Mouse (Mus musculus) lung, embryonic 14.5 days (tissue): ENCODE results near the gene Slc35g3. TPM values are rescaled to one million over a fixed set of nuclear protein-coding genes. Genes with fewer than 3 reads are reported as not detected.

Experiments used
- ATAC-seq: fragments of 200-750 bp; cut with Nextera tagmentation; 2 replicates; pipeline ENCODE4 v1.8.0; 2017; ENCODE audit warnings: mild to moderate bottlenecking, moderate TSS enrichment, moderate library complexity; ENCODE audit not compliant: insufficient read depth
- DNase-seq: peaks from one replicate; pipeline ENCODE4 v3.0.0-alpha.2; 2015
- H3K27ac ChIP-seq: fragments of 300-500 bp; sonication (generic); 2 replicates; pipeline ENCODE4 v1.5.1; 2014; ENCODE audit warnings: low read depth, mild to moderate bottlenecking, moderate library complexity
- H3K27me3 ChIP-seq: fragments of 300-500 bp; sonication (generic); 2 replicates; pipeline ENCODE4 v1.6.1; 2014; ENCODE audit warnings: low read length, control low read depth; ENCODE audit not compliant: insufficient read depth
- H3K36me3 ChIP-seq: fragments of 300-500 bp; sonication (generic); 2 replicates; pipeline ENCODE4 v1.6.1; 2014; ENCODE audit warnings: control low read depth; ENCODE audit not compliant: insufficient read depth
- H3K4me1 ChIP-seq: fragments of 300-500 bp; sonication (generic); 2 replicates; pipeline ENCODE4 v1.6.1; 2014; ENCODE audit warnings: antibody characterized with exemption, control low read depth; ENCODE audit not compliant: insufficient read depth
- H3K4me2 ChIP-seq: fragments of 300-500 bp; sonication (generic); 2 replicates; pipeline ENCODE4 v1.6.1; 2014; ENCODE audit warnings: mild to moderate bottlenecking
- H3K4me3 ChIP-seq: fragments of 300-500 bp; sonication (generic); 2 replicates; pipeline ENCODE4 v1.5.1; 2014; ENCODE audit warnings: low read depth, low read length
- H3K9ac ChIP-seq: fragments of 300-500 bp; sonication (generic); 2 replicates; pipeline ENCODE4 v1.6.1; 2014
- H3K9me3 ChIP-seq: fragments of 300-500 bp; sonication (generic); 2 replicates; pipeline ENCODE4 v1.6.1; 2016; ENCODE audit warnings: low read depth, low read length, control low read depth
- CTCF ChIP-seq: IDR thresholded peaks from 2 replicates; pipeline ENCODE4 v1.5.1; 2016; ENCODE audit warnings: antibody characterized with exemption, low read depth
- WGBS: fragments of 180-500 bp; shearing (Covaris S2); extraction: QIAGEN DNeasy Blood & Tissue Kit; methylation state at CpG from one replicate; pipeline ENCODE4 v1.1.7; 2014; 5-methylcytosine and 5-hydroxymethylcytosine counted together
- polyA plus RNA-seq: library from polyadenylated mRNA; unstranded; fragments of >200 nt; fragmentation: Nextera tagmentation; extraction: Ambion mirVana; gene quantifications from 2 replicates; pipeline ENCODE4 v1.2.1, GENCODE M21; 2014

Slc35g3 gene
- polyA plus RNA-seq, 1 experiment from 2014 or later: 0.12 TPM

DNA sequence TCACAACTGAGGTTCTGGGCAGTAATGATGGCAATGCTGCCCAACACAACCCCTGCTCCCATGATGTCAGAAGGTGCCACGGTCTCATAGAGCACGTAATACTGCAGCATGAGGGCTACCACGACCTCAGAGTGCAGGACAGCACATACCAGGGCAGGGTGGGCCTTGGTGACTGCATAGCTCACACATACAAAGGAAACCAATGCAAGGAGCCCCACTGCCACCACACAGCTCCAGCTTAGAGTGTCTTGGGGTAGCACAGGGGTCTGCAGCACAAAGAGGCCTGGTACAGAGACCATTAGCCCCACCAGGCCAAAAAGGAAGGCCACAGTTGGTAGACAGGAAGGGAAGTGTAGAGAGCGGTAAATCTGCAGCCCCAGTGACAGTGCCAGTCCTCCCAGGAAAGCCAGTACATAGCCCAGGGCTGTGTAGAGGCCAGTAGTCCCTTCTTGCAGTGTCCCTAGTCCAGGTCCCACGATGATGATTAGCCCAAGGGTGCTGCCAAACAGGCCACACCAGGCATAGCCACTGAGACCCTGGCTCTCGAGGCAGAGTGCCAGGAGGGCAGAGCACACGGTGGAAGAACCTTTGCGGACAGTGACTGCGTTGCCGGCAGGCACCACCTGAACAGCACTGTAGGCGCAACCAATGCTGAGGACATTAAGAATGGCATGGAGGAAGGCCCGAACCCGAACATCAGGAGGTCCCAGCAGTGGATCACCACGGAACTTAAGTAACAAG lies 1.4 kb downstream of the Slc35g3 start:
- Histone ChIP-seq H3K4me3 (peak overlapping the region; percentile 54; the same call in 1 of the 2 replicates), H3K36me3 (0 out of 2 replicates have a peak, but pooled peaks cover 4% of the 10 kb centered on the region), H3K4me1 (peaks cover 20% of the 10 kb centered on the region), H3K9ac (peak overlapping the region; percentile 84), H3K27ac (peak overlapping the region; percentile 99), H3K9me3 (no peaks in the 10 kb centered on the region), H3K27me3 (no peaks in the 10 kb centered on the region), H3K4me2 (peak overlapping the region; percentile 88)
- no peak for DNase-seq
- ATAC-seq: no peak
- no peak for TF ChIP-seq CTCF
- WGBS: 80% methylated on average over 14 of the region's 14 CpGs

GRCm38 (mm10) chr11:69758971-69759721 lies 2.6 kb downstream of the Slc35g3 start:
- Histone ChIP-seq H3K9ac (peak overlapping the region; percentile 84), H3K36me3 (0 out of 2 replicates have a peak, but pooled peaks cover 4% of the 10 kb centered on the region), H3K4me2 (peak overlapping the region; percentile 88), H3K27ac (peak overlapping the region; percentile 99), H3K4me1 (peaks cover 20% of the 10 kb centered on the region), H3K27me3 (no peaks in the 10 kb centered on the region), H3K9me3 (no peaks in the 10 kb centered on the region), H3K4me3 (peak overlapping the region; percentile 54)
- ATAC-seq: peak; percentile 90
- DNase-seq: peak; percentile 95
- WGBS: under 1% methylated on average over 37 of the region's 37 CpGs
- TF ChIP-seq CTCF: no peak

DNA sequence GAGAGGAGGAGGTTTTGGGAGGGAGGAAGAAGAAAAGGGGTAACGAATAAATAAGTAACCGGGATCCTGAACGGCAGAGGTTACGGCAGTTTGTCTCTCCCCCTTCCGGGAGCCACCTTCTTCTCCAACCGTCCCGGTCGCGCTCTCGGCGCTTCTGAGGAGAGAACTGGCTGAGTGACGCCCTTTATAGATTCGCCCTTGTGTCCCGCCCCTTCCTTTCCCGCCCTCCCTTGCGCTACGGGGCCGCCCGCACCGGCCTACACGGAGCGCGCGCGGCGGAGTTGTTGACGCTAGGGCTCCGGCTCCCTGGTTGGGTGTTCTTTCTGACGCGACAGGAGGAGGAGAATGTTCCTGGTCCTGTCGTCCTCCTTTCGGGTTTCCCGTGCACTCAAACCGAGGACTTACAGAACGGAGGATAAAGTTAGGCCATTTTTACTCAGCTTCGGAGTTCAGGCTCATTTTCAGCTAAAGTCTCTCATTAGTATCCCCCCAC lies 3.2 kb downstream of the Slc35g3 start, which contains the start of gene Polr2a:
Polr2a (minus strand) TSS at position 160 of the 493 bp plus-strand sequence.
- peak; percentile 94 for ATAC-seq
- H3K4me3 ChIP-seq: peak within 1 kb of the TSS; percentile 54
- WGBS: 0% methylated on average over 36 of the region's 36 CpGs
- no peak for TF ChIP-seq CTCF
- peak; percentile 99 for DNase-seq
- peak within 1 kb of the TSS; percentile 84 for H3K9ac ChIP-seq
- peak within 1 kb of the TSS; percentile 88 for H3K4me2 ChIP-seq
- no peaks in the 10 kb centered on the region for H3K27me3 ChIP-seq
- H3K9me3 ChIP-seq: no peaks in the 10 kb centered on the region
- peaks cover 20% of the 10 kb centered on the region for H3K4me1 ChIP-seq
- peak within 1 kb of the TSS; percentile 99 for H3K27ac ChIP-seq
- H3K36me3 ChIP-seq: 0 out of 2 replicates have a peak, but pooled peaks cover 4% of the 10 kb centered on the region

GRCm38 (mm10) chr11:69758090-69758456 lies 3.7 kb downstream of the Slc35g3 start:
- H3K4me3 ChIP-seq: peak overlapping the region; percentile 54
- TF ChIP-seq CTCF: no peak
- H3K4me2 ChIP-seq: peak overlapping the region; percentile 88
- peak; percentile 83 for ATAC-seq
- no peaks in the 10 kb centered on the region for H3K9me3 ChIP-seq
- no peaks in the 10 kb centered on the region for H3K27me3 ChIP-seq
- 0% methylated on average over 23 of the region's 26 CpGs for WGBS
- H3K36me3 ChIP-seq: 0 out of 2 replicates have a peak, but pooled peaks cover 4% of the 10 kb centered on the region
- H3K27ac ChIP-seq: peak overlapping the region; percentile 99
- peak overlapping the region; percentile 84 for H3K9ac ChIP-seq
- peak; percentile 98 for DNase-seq
- peaks cover 20% of the 10 kb centered on the region for H3K4me1 ChIP-seq

DNA sequence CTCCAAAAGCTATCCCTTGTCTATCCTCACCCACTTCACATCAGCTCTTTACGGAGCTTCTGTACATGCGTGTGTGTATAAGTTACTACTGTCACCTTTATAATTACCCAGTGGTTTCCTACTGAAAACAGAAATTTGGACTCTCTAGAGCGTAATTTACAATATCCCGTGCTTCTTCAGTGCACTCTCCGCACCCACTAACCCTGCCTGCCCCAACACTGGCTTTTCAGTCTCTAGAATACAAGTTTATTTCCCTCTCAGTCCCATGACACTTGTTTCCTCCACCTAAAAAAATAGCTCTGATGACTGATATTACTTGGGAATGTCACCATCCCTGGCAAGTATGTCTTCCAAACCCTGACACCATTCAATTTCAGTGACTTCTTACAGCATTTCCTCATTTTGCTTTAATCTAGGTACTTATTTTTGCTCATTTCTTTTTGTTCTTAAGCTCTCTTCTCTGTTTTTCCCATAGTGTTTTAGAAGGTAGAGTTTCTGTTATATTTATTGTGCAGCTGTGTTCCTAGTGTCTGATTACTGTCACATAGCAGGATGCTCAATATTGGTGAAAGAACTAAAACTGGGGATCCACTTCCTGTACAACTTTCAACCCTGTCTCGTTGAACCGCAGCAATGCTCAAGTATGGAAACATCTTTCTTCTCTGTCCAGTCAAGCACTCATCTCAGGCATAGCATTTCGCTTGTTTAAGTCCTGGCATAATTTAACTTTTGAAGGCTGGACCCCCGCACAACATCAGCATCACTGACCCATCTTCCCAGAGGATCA lies 4.3 kb downstream of the Slc35g3 start:
- Histone ChIP-seq H3K27me3 (no peaks in the 10 kb centered on the region), H3K36me3 (0 out of 2 replicates have a peak, but pooled peaks cover 4% of the 10 kb centered on the region), H3K27ac (peak overlapping the region; percentile 99), H3K4me1 (peaks cover 20% of the 10 kb centered on the region), H3K9ac (peak overlapping the region; percentile 84), H3K9me3 (no peaks in the 10 kb centered on the region), H3K4me3 (peak overlapping the region; percentile 54), H3K4me2 (peak overlapping the region; percentile 88)
- TF ChIP-seq CTCF: no peak
- WGBS: 37% methylated on average over 9 of the region's 9 CpGs
- DNase-seq (no peak), ATAC-seq (no peak)

DNA sequence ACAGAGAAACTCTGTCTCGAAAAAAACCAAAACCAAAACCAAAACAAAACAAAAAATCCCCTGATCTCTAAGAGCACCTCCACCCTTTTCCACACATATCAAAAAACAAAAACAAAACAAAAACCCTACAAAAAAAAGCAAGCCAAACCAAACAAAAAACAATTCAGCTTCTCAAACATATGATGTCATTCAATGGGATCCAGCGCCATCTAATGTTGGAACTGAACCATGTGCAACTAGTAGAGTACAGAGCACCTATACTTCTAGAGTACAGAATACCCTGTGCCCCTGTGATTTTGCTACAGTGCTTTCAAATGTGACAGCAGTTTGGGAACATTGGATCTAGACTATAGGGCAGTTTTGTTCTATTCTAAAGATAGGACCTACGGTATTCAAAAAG lies 7.1 kb downstream of the Slc35g3 start:
- no peak overlapping the region for H3K27ac ChIP-seq
- H3K36me3 ChIP-seq: 0 out of 2 replicates have a peak, but pooled peaks cover 4% of the 10 kb centered on the region
- peak; percentile 63 for TF ChIP-seq CTCF
- no peak overlapping the region for H3K9ac ChIP-seq
- DNase-seq: peak; percentile 83
- no peak overlapping the region; the same call in 1 of the 2 replicates for H3K4me2 ChIP-seq
- no peaks in the 10 kb centered on the region for H3K27me3 ChIP-seq
- H3K9me3 ChIP-seq: no peaks in the 10 kb centered on the region
- peaks cover 10% of the 10 kb centered on the region for H3K4me1 ChIP-seq
- WGBS: 40% methylated on average over 3 of the region's 3 CpGs
- no peak for ATAC-seq
- no peak overlapping the region for H3K4me3 ChIP-seq
